Mouse (Mus musculus): ENCODE results near the gene Eri3.

DNA sequence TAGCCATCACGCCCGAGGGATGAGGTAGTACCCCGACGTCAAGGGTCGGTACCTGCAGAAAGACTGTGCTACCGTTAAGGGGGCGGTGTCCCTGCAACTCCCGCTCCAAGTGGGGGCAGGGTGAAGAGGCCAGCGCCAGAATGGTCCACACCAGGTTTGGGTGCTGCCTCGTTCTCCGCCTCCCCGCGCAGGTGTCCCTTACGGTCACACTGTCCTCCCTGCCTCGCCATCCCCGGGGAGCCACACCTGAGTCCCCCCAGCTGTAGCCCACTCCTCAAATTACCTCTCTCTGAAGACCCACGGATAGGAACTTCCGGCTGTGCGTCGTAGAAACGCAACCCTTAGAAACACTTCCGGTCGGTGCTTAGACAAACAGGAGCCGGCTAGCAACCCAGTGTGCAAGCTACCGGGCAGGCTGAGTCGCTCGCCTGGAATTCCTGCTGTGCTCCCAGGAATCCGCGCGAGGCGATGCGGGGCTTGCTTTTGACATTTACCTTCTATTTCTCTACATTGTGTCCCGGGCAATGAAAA is 131.8 kb downstream of the Eri3 start, which contains the start of gene Dmap1:
- peak; percentile 55; the same call in 1 of the 2 replicates for TF ChIP-seq POLR2A (IDR thresholded peaks at IDR 0.05; ENCODE audit: control insufficient read depth, low read depth, low read length)
- TF ChIP-seq CTCF (IDR thresholded peaks at IDR 0.05; ENCODE audit: control insufficient read depth, insufficient read depth, insufficient replicate concordance, low read depth, low read length) = no peak
